In genomic region chr3:122903746-122904433, GRCm38 (mm10) we compare ENCODE assay signal across 9 mouse cellular contexts. TPM values are rescaled to one million over a fixed set of nuclear protein-coding genes. Genes with fewer than 3 reads are reported as not detected.
DNase-seq lines count a peak whose midpoint lies in the region; ATAC-seq and TF ChIP-seq lines count a peak whose summit lies in the region.
"Had no signal": no experiment of that assay in that cellular context is flagged by ENCODE, and none has a peak within 500 bp of the region (broad histone marks: within the 10 kb centered on the region; RNA-seq: fewer than 3 reads in every experiment).

No protein-coding gene starts in this region.

- no peaks in the 10 kb centered on the region for H3K36me3 ChIP-seq in E14TG2a.4 (ENCODE audit: insufficient read depth, low read length)
- H3K36me3 ChIP-seq in hindbrain, embryonic 12.5 days = no peaks in the 10 kb centered on the region
- H3K36me3 ChIP-seq in midbrain, embryonic 16.5 days (ENCODE audit: control insufficient read depth, insufficient read depth, low read length) = no peaks in the 10 kb centered on the region
- H3K36me3 ChIP-seq: liver, embryonic 13.5 days had no signal

- no peaks in the 10 kb centered on the region; the same call in 1 of the 2 replicates for H3K4me1 ChIP-seq in E14TG2a.4 (replicated peaks; ENCODE audit: low read depth, low read length)
- no peaks in the 10 kb centered on the region for H3K4me1 ChIP-seq in hindbrain, embryonic 12.5 days
- no peaks in the 10 kb centered on the region for H3K4me1 ChIP-seq in midbrain, embryonic 16.5 days (ENCODE audit: control insufficient read depth, insufficient read depth, low read length)
- H3K4me1 ChIP-seq: liver, embryonic 13.5 days had no signal

- no peak overlapping the region for H3K9ac ChIP-seq in hindbrain, embryonic 12.5 days
- no peak overlapping the region for H3K9ac ChIP-seq in midbrain, embryonic 16.5 days (ENCODE audit: low read depth, low read length)
- H3K9ac ChIP-seq: liver, embryonic 13.5 days had no signal

- DNase-seq in gastrocnemius, adult 18-20 months (ENCODE audit: low spot score) = peak; percentile 5
- no peak for DNase-seq in gastrocnemius, postnatal 36 days
- DNase-seq in embryo, embryonic 10 days (ENCODE audit: low spot score) = peak; percentile 86
- DNase-seq in left cerebral cortex, postnatal 14 days (ENCODE audit: low spot score in 2 of 2) = peak; percentile 47 to 69
- peak; percentile 28 for DNase-seq in thymus, postnatal 14 days
- DNase-seq: liver, embryonic 13.5 days had no signal

- peak; percentile 49 for TF ChIP-seq CTCF in E14TG2a.4 (conservative IDR thresholded peaks at IDR 0.05; ENCODE audit: low read length)

- H3K27ac ChIP-seq in hindbrain, embryonic 12.5 days = no peak overlapping the region
- no peak overlapping the region for H3K27ac ChIP-seq in midbrain, embryonic 16.5 days (ENCODE audit: low read length)
- H3K27ac ChIP-seq: liver, embryonic 13.5 days had no signal

- no peak overlapping the region for H3K4me3 ChIP-seq in E14TG2a.4 (replicated peaks; ENCODE audit: low read length)
- H3K4me3 ChIP-seq in hindbrain, embryonic 12.5 days = no peak overlapping the region
- no peak overlapping the region for H3K4me3 ChIP-seq in midbrain, embryonic 16.5 days (ENCODE audit: low read depth, low read length)
- H3K4me3 ChIP-seq: liver, embryonic 13.5 days had no signal

- no peaks in the 10 kb centered on the region for H3K9me3 ChIP-seq in E14TG2a.4 (ENCODE audit: low read length)
- H3K9me3 ChIP-seq in hindbrain, embryonic 12.5 days (replicated peaks) = no peaks in the 10 kb centered on the region
- no peaks in the 10 kb centered on the region for H3K9me3 ChIP-seq in midbrain, embryonic 16.5 days (replicated peaks; ENCODE audit: control insufficient read depth, low read length, poor library complexity, severe bottlenecking)
- H3K9me3 ChIP-seq: liver, embryonic 13.5 days had no signal

- 47% methylated on average over 12 of the region's 12 CpGs for WGBS in hindbrain, embryonic 12.5 days
- 46% methylated on average over 12 of the region's 12 CpGs for WGBS in midbrain, embryonic 16.5 days

- H3K27me3 ChIP-seq in E14TG2a.4 (ENCODE audit: insufficient read depth, low read length) = no peaks in the 10 kb centered on the region
- no peaks in the 10 kb centered on the region for H3K27me3 ChIP-seq in hindbrain, embryonic 12.5 days
- no peaks in the 10 kb centered on the region for H3K27me3 ChIP-seq in midbrain, embryonic 16.5 days (ENCODE audit: control insufficient read depth, insufficient read depth, low read depth, low read length)
- H3K27me3 ChIP-seq: liver, embryonic 13.5 days had no signal

- H3K4me2 ChIP-seq in hindbrain, embryonic 12.5 days (replicated peaks) = no peak overlapping the region
- no peak overlapping the region for H3K4me2 ChIP-seq in midbrain, embryonic 16.5 days (ENCODE audit: low read length)
- H3K4me2 ChIP-seq: liver, embryonic 13.5 days had no signal

- intact Hi-C loops in gastrocnemius, postnatal 36 days (cut with DNase I) = loop anchor here (2.0 to 10.0 kb wide), 3 partner anchors 169 to 599 kb away; no protein-coding TSS in a partner anchor
- intact Hi-C loops in left cerebral cortex, postnatal 14 days (cut with DNase I) = loop anchor here (2.0 to 10.0 kb wide), 3 partner anchors 119 to 257 kb away; no protein-coding TSS in a partner anchor

- ATAC-seq in hindbrain, embryonic 12.5 days (ENCODE audit: low FRiP score) = peak; percentile 66; the same call in 1 of the 2 replicates
- ATAC-seq in midbrain, embryonic 16.5 days = peak; percentile 62

RNA-seq across cellular contexts. Expression of gene Fabp2, which starts 9.0 kb away (rescaled TPM):
- not detected for total RNA-seq in gastrocnemius, adult 18-20 months (2021)
- total RNA-seq in gastrocnemius, postnatal 36 days (2021) = not detected
- polyA plus RNA-seq in hindbrain, embryonic 12.5 days (2016; fragmentation: Nextera tagmentation; extraction: Ambion mirVana) = not detected in 2 replicates
- not detected for total RNA-seq in left cerebral cortex, postnatal 14 days (2021)
- polyA plus RNA-seq in midbrain, embryonic 16.5 days (2015; fragmentation: Nextera tagmentation; extraction: Ambion mirVana) = not detected in 2 replicates

RNA-seq across cellular contexts. Expression of gene Gm10959, which starts 15.3 kb away (rescaled TPM):
- not detected for total RNA-seq in gastrocnemius, adult 18-20 months (2021)
- not detected for total RNA-seq in gastrocnemius, postnatal 36 days (2021)
- not detected in 2 replicates for polyA plus RNA-seq in hindbrain, embryonic 12.5 days (2016; fragmentation: Nextera tagmentation; extraction: Ambion mirVana)
- not detected for total RNA-seq in left cerebral cortex, postnatal 14 days (2021)
- polyA plus RNA-seq in midbrain, embryonic 16.5 days (2015; fragmentation: Nextera tagmentation; extraction: Ambion mirVana) = not detected in 2 replicates
- polyA plus RNA-seq: liver, embryonic 13.5 days had no signal

RNA-seq across cellular contexts. Expression of gene 1810037I17Rik, which starts 20.1 kb away (rescaled TPM):
- 10 to 100 TPM; 22.9 to 27.9 TPM for total RNA-seq in gastrocnemius, adult 18-20 months (2021)
- 10 to 100 TPM; 21.1 to 24.7 TPM for total RNA-seq in gastrocnemius, postnatal 36 days (2021)
- polyA plus RNA-seq in hindbrain, embryonic 12.5 days (2016; fragmentation: Nextera tagmentation; extraction: Ambion mirVana) = 85.7 and 101 TPM in 2 replicates
- 10 to 100 TPM; 52.6 to 57.9 TPM for total RNA-seq in left cerebral cortex, postnatal 14 days (2021)
- polyA plus RNA-seq in midbrain, embryonic 16.5 days (2015; fragmentation: Nextera tagmentation; extraction: Ambion mirVana) = 68.1 and 69.9 TPM in 2 replicates

Comparison
In these comparisons a context has a peak if more than half of its experiments do, and no peak if none do; other contexts are left out.
1. DNase-seq: peak in gastrocnemius, adult 18-20 months (single experiment), embryo, embryonic 10 days (single experiment), left cerebral cortex, postnatal 14 days (2 of 2) and thymus, postnatal 14 days (single experiment); none in gastrocnemius, postnatal 36 days (0 of 2).